Mouse (Mus musculus) MEL (cell line): ENCODE measurements around the gene Babam1. TPM values are rescaled to one million over a fixed set of nuclear protein-coding genes. Genes with fewer than 3 reads are reported as not detected.

ENCODE experiments used
- DNase-seq: peaks from one replicate; pipeline ENCODE4 v3.0.0; 2011; ENCODE audit warnings: low read depth, low spot score
- H3K27ac ChIP-seq: 2 replicates; pipeline ENCODE4 v1.5.1; 2012; ENCODE audit warnings: low read depth, mild to moderate bottlenecking, control low read depth, low read length, moderate library complexity; ENCODE audit not compliant: control insufficient read depth
- H3K27me3 ChIP-seq, 2 experiments: fragments of 150-350 bp in 1 of 2; sonication (generic) in 1 of 2; 2 replicates each; pipeline ENCODE4 v1.6.1; 2012; ENCODE audit warnings: low read length in 2 of 2, mild to moderate bottlenecking in 2 of 2, improper control_type of control experiment in 1 of 2, moderate library complexity in 1 of 2; ENCODE audit not compliant: insufficient read depth in 2 of 2, control insufficient read depth in 1 of 2
- H3K36me3 ChIP-seq, 2 experiments: 2 replicates each; pipeline ENCODE4 v1.6.1; 2012 to 2014; ENCODE audit warnings: low read length in 2 of 2, improper control_type of control experiment in 1 of 2, inconsistent platforms in 1 of 2, mild to moderate bottlenecking in 1 of 2; ENCODE audit not compliant: insufficient read depth in 2 of 2, control insufficient read depth in 1 of 2
- H3K4me1 ChIP-seq, 2 experiments: fragments of 150-350 bp in 1 of 2; sonication (generic) in 1 of 2; 2 replicates each; pipeline ENCODE4 v1.6.1; 2012; ENCODE audit warnings: low read length in 2 of 2, improper control_type of control experiment in 1 of 2, mild to moderate bottlenecking in 1 of 2; ENCODE audit not compliant: insufficient read depth in 2 of 2, control insufficient read depth in 1 of 2
- H3K4me3 ChIP-seq, 2 experiments: fragments of 150-350 bp in 1 of 2; sonication (generic) in 1 of 2; 2 replicates each; pipeline ENCODE4 v1.5.1; 2012; ENCODE audit warnings: low read depth in 2 of 2, low read length in 2 of 2, mild to moderate bottlenecking in 2 of 2, moderate library complexity in 2 of 2, control low read depth in 1 of 2, improper control_type of control experiment in 1 of 2; ENCODE audit not compliant: control insufficient read depth in 1 of 2, insufficient read depth in 1 of 2
- H3K79me2 ChIP-seq: 2 replicates; pipeline ENCODE4 v1.6.1; 2012; ENCODE audit warnings: mild to moderate bottlenecking, low read length, moderate library complexity; ENCODE audit not compliant: control insufficient read depth, poor library complexity, insufficient read depth
- H3K9ac ChIP-seq: 2 replicates; pipeline ENCODE4 v1.6.1; 2012; ENCODE audit warnings: low read depth, mild to moderate bottlenecking, control low read depth, low read length, moderate library complexity; ENCODE audit not compliant: control insufficient read depth, poor library complexity, severe bottlenecking
- H3K9me3 ChIP-seq: fragments of 150-350 bp; sonication (generic); replicated peaks from 2 replicates; pipeline ENCODE4 v1.6.1; 2012; ENCODE audit warnings: mild to moderate bottlenecking, low read length, improper control_type of control experiment, moderate library complexity; ENCODE audit not compliant: insufficient read depth
- BHLHE40 ChIP-seq: IDR thresholded peaks from 2 replicates; pipeline ENCODE4 v1.6.1; 2012; ENCODE audit warnings: low read depth, mild to moderate bottlenecking, inconsistent platforms, low read length, improper control_type of control experiment, borderline replicate concordance
- E2F4 ChIP-seq: IDR thresholded peaks from 2 replicates; pipeline ENCODE4 v1.6.1; 2011; ENCODE audit warnings: low read depth, low read length, improper control_type of control experiment, borderline replicate concordance
- ELF1 ChIP-seq: IDR thresholded peaks from 2 replicates; pipeline ENCODE4 v1.6.1; 2014; ENCODE audit warnings: low read depth, mild to moderate bottlenecking, inconsistent platforms, low read length, improper control_type of control experiment, moderate library complexity
- EP300 ChIP-seq, 2 experiments: IDR thresholded peaks; 2 replicates each; pipeline ENCODE4 v1.6.1; 2011; ENCODE audit warnings: improper control_type of control experiment in 2 of 2, low read length in 2 of 2, low read depth in 1 of 2, mild to moderate bottlenecking in 1 of 2
- ETS1 ChIP-seq: IDR thresholded peaks from 2 replicates; pipeline ENCODE4 v1.6.1; 2012; ENCODE audit warnings: low read depth, mild to moderate bottlenecking, inconsistent platforms, low read length, improper control_type of control experiment, moderate library complexity
- GABPA ChIP-seq: IDR thresholded peaks from 2 replicates; pipeline ENCODE4 v1.6.1; 2012; ENCODE audit warnings: low read depth, mild to moderate bottlenecking, inconsistent platforms, low read length, improper control_type of control experiment, moderate library complexity
- JUND ChIP-seq: IDR thresholded peaks from 2 replicates; pipeline ENCODE4 v1.6.1; 2011; ENCODE audit warnings: low read depth, mild to moderate bottlenecking, improper control_type of control experiment, low read length
- KAT2A ChIP-seq: conservative IDR thresholded peaks from 2 replicates; pipeline ENCODE4 v1.6.1; 2012; ENCODE audit warnings: low read depth, low read length, improper control_type of control experiment, inconsistent platforms
- MAFK ChIP-seq: IDR thresholded peaks from 2 replicates; pipeline ENCODE4 v1.6.1; 2011; ENCODE audit warnings: low read depth, mild to moderate bottlenecking, low read length, improper control_type of control experiment, borderline replicate concordance
- MAX ChIP-seq: IDR thresholded peaks from 2 replicates; pipeline ENCODE4 v1.6.1; 2011; ENCODE audit warnings: low read length, improper control_type of control experiment
- MAZ ChIP-seq: IDR thresholded peaks from 2 replicates; pipeline ENCODE4 v1.6.1; 2012; ENCODE audit warnings: low read depth, mild to moderate bottlenecking, inconsistent platforms, low read length, improper control_type of control experiment
- MYB ChIP-seq: IDR thresholded peaks from 2 replicates; pipeline ENCODE4 v1.6.1; 2011; ENCODE audit warnings: mild to moderate bottlenecking, low read depth, low read length, improper control_type of control experiment
- MYC ChIP-seq: IDR thresholded peaks from 2 replicates; pipeline ENCODE4 v1.6.1; 2011; ENCODE audit warnings: low read depth, mild to moderate bottlenecking, low read length, improper control_type of control experiment, moderate library complexity
- NELFE ChIP-seq: IDR thresholded peaks from 2 replicates; pipeline ENCODE4 v1.6.1; 2011; ENCODE audit warnings: low read depth, low read length, improper control_type of control experiment
- NRF1 ChIP-seq: IDR thresholded peaks from 2 replicates; pipeline ENCODE4 v1.6.1; 2014; ENCODE audit warnings: low read depth, mild to moderate bottlenecking, inconsistent platforms, low read length, improper control_type of control experiment, moderate library complexity; ENCODE audit not compliant: poor library complexity, insufficient read depth, severe bottlenecking
- POLR2A ChIP-seq, 2 experiments: IDR thresholded peaks; 2 replicates each; pipeline ENCODE4 v1.6.1; 2011 to 2012; ENCODE audit warnings: low read length in 2 of 2, mild to moderate bottlenecking in 2 of 2, control low read depth in 1 of 2, improper control_type of control experiment in 1 of 2, low read depth in 1 of 2, moderate library complexity in 1 of 2; ENCODE audit not compliant: control insufficient read depth in 1 of 2, insufficient read depth in 1 of 2, poor library complexity in 1 of 2
- POLR2AphosphoS5 ChIP-seq: IDR thresholded peaks from 2 replicates; pipeline ENCODE4 v1.6.1; 2012; ENCODE audit warnings: low read depth, borderline replicate concordance, mild to moderate bottlenecking, inconsistent platforms, low read length, moderate library complexity, mixed read lengths
- RCOR1 ChIP-seq: IDR thresholded peaks from 2 replicates; pipeline ENCODE4 v1.6.1; 2012; ENCODE audit warnings: low read depth, mild to moderate bottlenecking, inconsistent platforms, low read length, improper control_type of control experiment
- SIN3A ChIP-seq: IDR thresholded peaks from 2 replicates; pipeline ENCODE4 v1.6.1; 2012; ENCODE audit warnings: low read length, improper control_type of control experiment, inconsistent platforms
- SMC3 ChIP-seq: IDR thresholded peaks from 2 replicates; pipeline ENCODE4 v1.6.1; 2011; ENCODE audit warnings: low read depth, low read length, improper control_type of control experiment
- TAL1 ChIP-seq: IDR thresholded peaks from 2 replicates; pipeline ENCODE4 v1.6.1; 2012; ENCODE audit warnings: mild to moderate bottlenecking, inconsistent platforms, low read length, moderate library complexity, mixed read lengths
- TBP ChIP-seq: IDR thresholded peaks from 2 replicates; pipeline ENCODE4 v1.8.0; 2011; ENCODE audit warnings: low read depth, low read length, improper control_type of control experiment
- TCF12 ChIP-seq: IDR thresholded peaks from 2 replicates; pipeline ENCODE4 v1.6.1; 2014; ENCODE audit warnings: low read depth, mild to moderate bottlenecking, inconsistent platforms, low read length, improper control_type of control experiment, moderate library complexity
- UBTF ChIP-seq: IDR thresholded peaks from 2 replicates; pipeline ENCODE4 v1.6.1; 2012; ENCODE audit warnings: low read depth, mild to moderate bottlenecking, inconsistent platforms, low read length, improper control_type of control experiment, moderate library complexity, borderline replicate concordance; ENCODE audit not compliant: insufficient read depth
- USF1 ChIP-seq: IDR thresholded peaks from 2 replicates; pipeline ENCODE4 v1.6.1; 2014; ENCODE audit warnings: low read depth, mild to moderate bottlenecking, inconsistent platforms, low read length, improper control_type of control experiment, moderate library complexity
- USF2 ChIP-seq, 2 experiments: IDR thresholded peaks; 2 replicates each; pipeline ENCODE4 v1.6.1; 2011 to 2012; ENCODE audit warnings: improper control_type of control experiment in 2 of 2, low read length in 2 of 2, borderline replicate concordance in 1 of 2, inconsistent platforms in 1 of 2, low read depth in 1 of 2, mild to moderate bottlenecking in 1 of 2; ENCODE audit not compliant: insufficient read depth in 1 of 2
- ZMIZ1 ChIP-seq: IDR thresholded peaks from 2 replicates; pipeline ENCODE4 v1.6.1; 2012; ENCODE audit warnings: low read depth, mild to moderate bottlenecking, inconsistent platforms, low read length, improper control_type of control experiment, moderate library complexity
- ZNF384 ChIP-seq: IDR thresholded peaks from 2 replicates; pipeline ENCODE4 v1.6.1; 2012; ENCODE audit warnings: low read depth, mild to moderate bottlenecking, inconsistent platforms, low read length, improper control_type of control experiment
- polyA plus RNA-seq, 2 experiments: library from polyadenylated mRNA; stranded (reverse) in 1 of 2; unstranded in 1 of 2; fragments of >175 nt in 1 of 2; fragments of >200 nt in 1 of 2; gene quantifications; 2 replicates each; pipeline versions ENCODE4 v1.2.1 to v1.2.4; 2012; ENCODE audit warnings: low replicate concordance in 2 of 2, low read depth in 1 of 2; ENCODE audit not compliant: insufficient read length in 2 of 2, insufficient read depth in 1 of 2, missing spikeins in 1 of 2
- total RNA-seq: library from RNA; depleted of rRNA; stranded (reverse); fragments of 300-350 nt; gene quantifications from 2 replicates; pipeline ENCODE4 v1.2.3, GENCODE M21; 2012

The Babam1 gene
- total and polyA plus RNA-seq, 3 experiments: 54.5 to 132 TPM; not detected in 1

- no peak overlapping the region for H3K27ac ChIP-seq
- no peak for DNase-seq
- TF ChIP-seq ETS1 (no peak), SMC3 (no peak), SIN3A (no peak), ZNF384 (no peak), ZMIZ1 (no peak), NRF1 (no peak), MYC (no peak), UBTF (no peak), JUND (no peak), MAX (no peak), RCOR1 (no peak), EP300 (IDR thresholded peaks at IDR 0.05; ENCODE audit: low read depth in 1 of 2, low read length in 2 of 2) (no peak), NELFE (no peak), BHLHE40 (no peak), POLR2A (IDR thresholded peaks at IDR 0.05; ENCODE audit: control insufficient read depth in 1 of 2, insufficient read depth in 1 of 2, low read depth in 1 of 2, low read length in 2 of 2, poor library complexity in 1 of 2) (no peak)
- H3K27me3 ChIP-seq: no peaks in the 10 kb centered on the region
- no peak overlapping the region for H3K4me3 ChIP-seq
- no peaks in the 10 kb centered on the region for H3K9me3 ChIP-seq
- H3K79me2 ChIP-seq: peaks cover 10% of the 10 kb centered on the region
- no peak overlapping the region for H3K9ac ChIP-seq
- H3K4me1 ChIP-seq: peaks cover 0 to 8% of the 10 kb centered on the region in 2 experiments; a peak in 2 of 4 replicates
- no peaks in the 10 kb centered on the region; a peak in 1 of 4 replicates for H3K36me3 ChIP-seq
Measured at GRCm38 (mm10) chr8:71379512-71380075, 17.1 kb upstream of the Babam1 start.

- peak overlapping the region; percentile 95 for H3K9ac ChIP-seq
- no peaks in the 10 kb centered on the region for H3K9me3 ChIP-seq
- no peak overlapping the region for H3K27ac ChIP-seq
- H3K27me3 ChIP-seq: no peaks in the 10 kb centered on the region
- H3K4me1 ChIP-seq: peaks cover 0 to 8% of the 10 kb centered on the region in 2 experiments; a peak in 2 of 4 replicates
- no peak for DNase-seq
- H3K4me3 ChIP-seq: peak overlapping the region; percentile 84 to 90
- peaks cover 10% of the 10 kb centered on the region for H3K79me2 ChIP-seq
- H3K36me3 ChIP-seq: no peaks in the 10 kb centered on the region; a peak in 1 of 4 replicates
- TF ChIP-seq ZMIZ1 (no peak), USF1 (no peak), UBTF (no peak), MAFK (no peak), MAZ (no peak), TCF12 (no peak), SIN3A (no peak), TAL1 (no peak), POLR2AphosphoS5 (no peak), TBP (no peak), ELF1 (no peak), KAT2A (no peak), USF2 (IDR thresholded peaks at IDR 0.05; ENCODE audit: borderline replicate concordance in 1 of 2, insufficient read depth in 1 of 2, low read depth in 1 of 2, low read length in 2 of 2) (no peak), GABPA (no peak), MYB (no peak), E2F4 (no peak), ETS1 (no peak), SMC3 (no peak)
Measured at GRCm38 (mm10) chr8:71380178-71381171, 16.2 kb upstream of the Babam1 start.
